Mouse (Mus musculus) kidney, postnatal 10 days (tissue): ENCODE data around the gene Macf1.

ENCODE experiments used
- DNase-seq: peaks from one replicate; pipeline ENCODE4 v3.0.0; 2021; ENCODE audit warnings: mixed read lengths

Gene Macf1

DNA sequence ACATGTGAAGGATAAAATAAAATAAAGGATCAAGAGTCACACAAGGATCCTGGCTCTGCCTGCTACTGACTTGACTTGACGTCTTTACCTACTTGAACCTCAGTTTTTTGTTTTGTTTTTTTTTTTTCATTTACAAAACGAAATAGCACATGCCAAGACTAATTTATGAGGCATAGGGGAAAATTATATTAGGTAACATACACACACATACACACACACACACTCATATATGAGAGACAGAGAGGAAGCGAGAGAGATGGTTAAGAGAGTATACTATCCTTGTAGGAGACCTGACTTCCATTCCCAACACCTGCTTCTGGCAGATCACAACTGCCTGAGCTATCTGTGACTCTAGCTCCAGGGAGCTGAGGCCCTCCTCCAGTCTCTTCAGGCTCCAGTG lies at the start of gene Macf1:
Gene Macf1 (minus strand): TSS at position 101 of the 400 bp plus-strand sequence.
- DNase-seq = no peak

DNA sequence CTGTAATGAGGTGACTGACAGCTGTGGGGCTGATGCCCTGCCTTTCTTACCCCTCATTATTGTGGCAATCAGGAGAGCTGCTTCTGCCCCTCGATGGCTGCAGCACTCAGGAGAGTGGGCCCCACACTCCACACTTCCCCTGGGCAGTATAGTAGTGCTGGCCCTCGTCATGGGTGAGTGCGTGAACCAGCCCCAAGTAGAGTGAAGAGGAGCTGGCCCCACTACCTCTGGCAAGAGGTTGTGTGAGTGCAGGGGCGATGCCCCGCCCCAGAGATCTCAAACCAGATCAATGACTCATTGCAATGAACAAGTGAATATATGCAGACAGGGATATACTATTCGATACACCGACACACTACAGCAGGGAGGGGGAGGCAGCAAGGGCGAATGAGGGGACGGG lies 49.4 kb upstream of the Macf1 start:
- DNase-seq = no peak

DNA sequence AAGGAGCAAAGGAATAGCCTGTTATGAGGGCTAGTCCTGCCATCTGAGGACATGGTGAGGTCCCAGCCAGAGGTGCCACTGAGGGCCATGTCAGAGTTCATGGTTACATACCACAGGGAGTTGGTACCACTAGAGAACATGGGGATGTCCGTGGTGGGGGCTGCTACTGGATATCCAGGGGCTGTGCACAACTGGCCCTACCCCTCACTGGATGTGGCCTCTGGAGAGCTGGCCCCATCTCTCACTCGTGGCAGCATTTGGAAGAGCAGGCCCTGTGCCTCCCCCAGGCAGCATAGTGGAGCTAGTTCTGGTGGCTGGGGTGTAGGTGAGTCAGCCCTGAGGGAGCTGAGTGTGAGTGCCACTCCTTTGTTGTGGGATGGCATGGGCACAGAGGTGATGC lies 48.8 kb upstream of the Macf1 start:
- DNase-seq = no peak

DNA sequence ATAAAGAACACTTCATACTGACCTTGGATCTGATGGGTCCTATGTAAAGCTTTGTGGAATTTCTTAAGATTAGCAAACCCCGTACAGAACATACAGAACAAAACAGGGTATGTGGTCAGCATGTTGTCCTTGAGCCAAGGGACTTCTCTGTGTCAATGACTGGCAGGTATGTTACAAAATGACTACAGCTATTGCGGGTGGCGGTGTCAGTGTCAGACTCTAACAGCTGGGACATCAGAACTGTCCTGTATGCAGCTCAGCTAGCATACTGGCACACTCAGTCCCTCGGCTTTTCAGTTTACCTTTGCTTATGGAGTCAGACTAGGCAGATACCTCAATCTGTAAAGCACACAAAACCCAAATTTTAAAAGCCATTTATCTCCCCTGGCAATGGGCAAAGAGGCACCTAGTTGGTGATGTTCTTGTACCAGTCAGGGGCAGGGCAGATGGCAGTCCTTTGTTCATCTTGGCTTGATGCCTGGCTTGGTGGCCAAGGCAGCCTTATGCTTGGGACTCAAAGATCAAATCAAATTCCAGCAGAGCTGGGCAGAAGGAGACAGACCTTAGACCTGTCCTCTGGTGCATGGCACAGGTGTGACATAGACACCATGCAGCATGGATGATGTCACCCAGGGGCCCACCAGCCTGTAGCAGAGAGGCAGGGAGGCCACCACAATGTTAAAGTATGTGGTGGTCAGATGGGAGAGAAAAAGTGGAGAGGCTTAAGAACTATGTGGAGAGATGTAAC lies 48.2 kb upstream of the Macf1 start:
- DNase-seq = no peak

DNA sequence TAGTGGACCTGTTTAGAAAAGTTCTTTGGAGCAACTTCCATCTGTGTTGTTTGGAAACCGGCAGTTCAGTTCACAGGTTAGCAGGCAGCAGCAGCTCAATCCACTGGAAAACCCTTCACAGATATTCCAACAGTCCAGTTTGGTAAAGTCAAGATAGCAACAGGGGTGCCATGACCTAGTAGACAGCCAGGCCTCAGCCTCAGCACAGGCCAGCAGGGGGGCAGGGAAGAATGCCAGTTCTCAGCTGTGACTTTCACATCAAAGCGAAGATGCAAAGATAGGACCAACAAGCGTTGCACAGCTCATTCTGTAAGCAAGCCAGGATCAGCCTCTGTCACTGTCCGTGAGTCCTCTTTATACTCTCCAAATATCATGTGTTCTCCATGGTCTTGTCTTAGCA lies 37.6 kb upstream of the Macf1 start:
- no peak for DNase-seq

DNA sequence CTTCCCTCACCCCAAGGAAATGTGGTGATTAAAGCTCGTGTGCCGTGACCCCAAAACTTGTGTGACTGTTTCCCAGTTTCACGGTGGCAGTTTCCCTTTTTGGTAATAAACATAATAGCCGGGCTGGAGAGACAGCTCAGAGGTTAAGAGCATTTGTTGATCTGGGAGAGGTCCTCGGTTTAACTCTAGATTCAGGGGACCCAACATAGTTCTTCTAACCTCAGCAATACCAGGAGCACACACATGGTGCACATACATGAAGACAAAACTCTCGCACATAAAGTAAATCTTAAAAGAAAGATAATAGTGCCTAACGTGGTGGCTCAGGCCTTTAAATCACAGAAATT lies 34.2 kb upstream of the Macf1 start:
- no peak for DNase-seq

DNA sequence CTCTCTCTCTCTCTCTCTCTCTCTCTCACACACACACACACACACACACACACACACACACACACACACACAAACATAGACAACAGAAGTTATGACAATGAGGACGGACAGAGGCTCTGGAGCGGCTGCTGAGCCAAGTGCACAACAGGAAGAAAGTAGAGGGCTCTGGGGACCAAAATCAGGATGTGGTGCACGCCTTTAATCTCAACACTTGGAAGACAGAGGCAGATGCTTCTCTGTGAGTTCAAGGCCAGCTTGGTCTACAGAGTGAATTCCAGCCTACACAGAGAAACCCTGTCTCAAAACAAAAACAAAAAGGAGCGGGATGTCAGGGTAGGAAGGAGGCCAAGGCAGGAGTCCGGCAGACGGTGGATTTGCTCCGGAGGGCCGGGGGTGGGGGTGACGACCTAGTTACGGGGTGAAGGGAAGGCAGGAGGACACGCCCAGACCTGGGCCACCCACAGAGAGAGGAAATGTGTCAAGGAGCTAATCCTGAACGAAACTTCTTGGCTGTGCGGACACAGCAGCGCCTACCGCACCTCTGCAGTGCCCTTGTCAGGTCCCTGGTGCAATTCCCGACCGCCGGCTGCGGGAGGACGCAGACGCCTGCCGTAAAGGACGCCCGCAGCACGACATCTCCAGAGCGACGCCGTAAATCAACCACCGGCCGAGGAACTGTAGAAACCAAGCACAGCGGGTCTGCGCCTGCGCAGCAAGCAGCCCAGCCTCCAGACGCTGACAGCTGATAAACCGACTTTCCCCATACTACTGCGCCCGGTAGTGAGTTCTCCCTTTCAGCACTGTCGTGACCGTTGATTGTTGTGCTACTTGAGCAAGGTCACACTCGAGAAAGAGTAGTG lies 33.6 kb upstream of the Macf1 start, which contains the start of gene Ndufs5:
Gene Ndufs5 (minus strand): TSS at position 629 of the 860 bp plus-strand sequence.
- peak; percentile 98 for DNase-seq

DNA sequence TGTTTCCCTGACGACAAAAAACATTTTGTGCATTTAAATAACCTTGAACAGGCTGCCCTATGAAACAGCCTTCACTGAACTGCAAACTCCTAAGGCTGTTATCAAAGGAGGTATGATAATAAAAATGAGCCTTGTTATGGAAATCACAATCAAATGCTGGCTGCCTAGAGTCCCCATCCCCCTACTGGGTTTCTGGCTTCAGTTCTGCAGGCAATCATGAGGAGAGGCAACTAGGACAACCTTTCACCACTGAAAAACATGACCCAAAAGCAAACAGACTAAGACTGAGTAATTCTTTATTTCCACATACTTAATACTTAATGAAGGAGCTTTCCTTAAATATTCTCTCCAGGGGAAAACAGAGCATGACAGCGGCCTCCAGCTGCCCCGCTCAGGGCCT lies 28.3 kb upstream of the Macf1 start:
- no peak for DNase-seq

DNA sequence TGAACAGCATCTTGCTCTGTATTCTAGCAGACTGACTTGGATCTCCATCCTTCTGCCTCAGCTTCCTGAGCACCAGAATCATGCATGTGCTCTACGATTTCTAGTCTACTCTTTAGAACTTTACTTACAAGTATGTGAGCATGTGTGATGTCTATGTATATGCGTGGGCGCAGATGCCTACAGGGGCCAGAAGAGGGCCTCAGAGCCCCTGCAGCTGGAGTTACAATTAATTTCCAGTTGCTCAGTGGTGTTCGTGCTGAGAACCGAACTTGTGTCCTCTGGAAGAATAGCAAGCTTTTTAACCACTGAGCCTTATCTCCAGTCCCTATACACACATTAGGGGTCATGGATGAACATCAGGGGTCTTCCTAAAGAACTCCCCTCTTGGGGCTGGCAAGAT lies 23.2 kb upstream of the Macf1 start:
- no peak for DNase-seq

DNA sequence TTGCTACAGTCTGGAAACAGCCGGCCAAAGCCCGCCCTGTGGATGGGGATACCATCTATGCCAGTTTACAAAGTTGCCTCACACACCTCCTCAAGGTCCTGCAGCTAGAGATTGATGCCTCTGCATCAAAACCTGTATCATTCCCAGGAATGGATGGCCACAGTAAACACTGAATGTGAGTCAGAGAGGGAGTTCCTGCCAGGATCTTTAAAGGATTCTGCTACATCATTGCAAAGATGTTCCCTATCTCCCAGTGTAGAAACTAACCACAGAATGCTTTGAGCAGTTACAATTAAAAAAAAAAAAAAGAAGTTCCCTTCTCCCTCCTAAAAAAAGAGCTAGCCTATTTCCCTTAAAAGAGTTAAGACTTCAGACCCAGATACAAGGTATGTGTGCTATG lies 21.2 kb upstream of the Macf1 start:
- DNase-seq = no peak

DNA sequence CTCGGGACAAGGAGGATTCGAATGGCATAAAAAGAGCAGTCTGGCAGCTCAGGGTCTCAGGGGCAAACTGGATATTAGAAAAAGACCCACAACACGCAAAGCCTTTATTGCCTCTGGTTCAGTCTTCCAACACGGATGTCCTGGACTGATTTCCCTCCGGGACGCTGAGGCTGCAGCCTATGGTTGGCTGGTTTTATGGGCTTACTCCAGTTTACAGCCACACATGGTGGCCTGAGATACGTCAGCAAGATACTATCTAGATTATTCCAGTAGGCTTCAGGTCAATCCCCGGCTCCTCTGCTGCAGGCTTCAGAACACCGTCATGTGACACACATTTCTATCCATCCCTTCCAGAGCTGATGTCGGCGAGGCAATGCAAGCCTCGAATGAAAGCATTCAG lies 9.2 kb upstream of the Macf1 start:
- DNase-seq = no peak

DNA sequence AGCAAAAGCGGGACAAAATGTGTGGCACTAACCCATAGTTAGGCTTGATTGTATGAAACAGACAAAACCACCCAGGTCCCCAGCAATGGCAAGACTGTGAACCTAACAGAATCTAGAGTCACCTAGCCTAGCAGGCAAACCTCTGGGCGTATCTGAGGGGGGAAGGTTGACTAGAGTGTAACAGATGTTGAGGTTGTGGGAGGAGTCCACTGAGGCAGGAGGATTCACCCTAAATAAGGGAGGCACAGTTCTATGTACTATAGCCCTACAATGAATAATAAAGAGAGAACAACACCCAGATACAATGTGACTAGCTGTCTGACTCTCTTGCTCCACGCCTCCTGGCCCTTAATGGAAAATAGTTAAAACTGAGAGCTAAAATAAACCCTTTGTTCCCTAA lies 7.9 kb upstream of the Macf1 start:
- DNase-seq = no peak

DNA sequence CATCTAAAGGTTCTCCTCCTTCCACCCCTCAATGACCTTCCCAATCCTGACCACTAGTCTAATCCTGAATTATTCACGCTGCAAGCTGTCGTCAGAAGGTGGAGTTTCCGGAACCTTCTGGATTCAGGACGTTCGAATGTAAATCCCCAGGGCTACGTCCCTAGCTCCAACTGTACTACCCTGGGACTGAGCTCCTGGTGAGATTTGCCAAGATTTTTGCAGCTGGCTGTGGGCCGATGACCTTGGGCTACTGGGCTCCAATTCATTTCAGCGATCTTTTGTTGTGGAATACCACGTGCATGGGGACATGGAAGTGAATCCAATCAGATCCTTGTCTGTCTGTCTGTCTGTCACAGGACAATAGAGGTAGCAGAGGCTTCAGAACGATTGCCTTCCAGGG lies 6.2 kb upstream of the Macf1 start:
- no peak for DNase-seq

DNA sequence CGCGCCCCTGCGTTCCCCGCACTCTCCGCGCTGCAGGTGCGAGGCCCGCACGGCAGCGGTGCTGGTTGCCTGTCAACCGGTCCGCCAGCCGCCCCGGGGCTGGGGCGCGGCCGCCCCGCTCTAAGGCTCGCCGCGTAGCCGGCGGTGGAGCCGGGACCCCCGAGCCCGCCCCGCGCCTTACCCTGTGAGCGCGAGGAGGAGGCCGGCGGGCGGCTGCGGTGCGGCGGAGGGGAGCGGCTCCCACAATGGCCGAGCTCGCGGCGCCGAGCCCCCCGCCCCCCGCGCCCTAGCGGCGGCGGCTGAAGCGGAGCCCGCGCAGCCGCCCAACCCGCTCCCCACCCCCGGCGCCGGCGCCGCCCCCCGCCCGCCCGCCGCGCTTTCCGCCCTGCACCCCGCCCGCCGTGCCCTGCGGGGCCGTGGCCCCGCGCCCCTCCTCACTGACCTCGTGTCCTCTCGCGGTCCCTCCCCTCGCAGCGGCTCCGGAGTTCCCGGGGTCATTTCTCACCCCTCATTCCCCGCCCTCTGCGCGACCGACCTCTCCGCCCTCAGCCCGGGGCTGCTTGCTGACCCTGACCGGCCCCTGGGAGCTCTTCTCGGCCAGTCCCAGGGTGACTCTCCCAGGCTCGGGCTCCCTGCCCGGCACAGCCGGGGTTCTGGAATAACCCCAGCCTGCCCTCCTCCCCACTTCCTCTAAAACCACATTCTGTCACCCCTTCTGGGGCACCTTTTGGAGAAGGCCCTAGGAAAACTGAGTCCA lies 3.0 kb upstream of the Macf1 start:
- peak; percentile 76 for DNase-seq

DNA sequence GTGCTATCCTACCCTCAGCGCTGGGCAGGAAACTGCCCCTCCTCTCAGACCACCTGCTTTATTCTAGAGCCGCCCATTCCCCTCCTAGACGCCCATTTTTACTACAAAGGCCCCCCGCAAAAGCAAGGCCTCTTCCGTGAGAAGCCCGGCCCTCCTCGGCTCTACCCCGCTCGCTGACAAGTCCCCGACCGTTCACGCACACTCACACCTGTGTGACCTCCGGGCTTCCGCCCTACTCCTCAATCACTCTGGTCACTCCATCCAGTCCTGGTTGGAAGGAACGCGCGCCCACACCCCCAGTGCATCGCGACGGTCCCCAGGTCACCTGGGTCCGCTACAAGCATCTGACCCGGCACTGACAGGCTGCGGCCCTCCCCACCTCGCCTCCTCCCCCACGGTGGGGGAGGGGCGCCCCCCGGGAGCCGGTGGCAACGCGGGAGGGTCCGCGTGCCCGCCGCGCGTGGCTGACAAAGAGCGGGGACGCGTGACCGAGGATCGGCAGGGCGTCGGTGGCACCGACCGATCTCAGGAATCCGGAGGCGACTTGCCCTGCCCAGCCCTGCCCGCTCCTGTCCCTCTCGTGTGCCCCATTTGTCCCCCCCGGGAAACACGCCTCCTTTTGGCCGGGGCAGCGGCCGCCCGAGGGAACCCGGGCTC lies 2.3 kb upstream of the Macf1 start:
- peak; percentile 25 for DNase-seq

DNA sequence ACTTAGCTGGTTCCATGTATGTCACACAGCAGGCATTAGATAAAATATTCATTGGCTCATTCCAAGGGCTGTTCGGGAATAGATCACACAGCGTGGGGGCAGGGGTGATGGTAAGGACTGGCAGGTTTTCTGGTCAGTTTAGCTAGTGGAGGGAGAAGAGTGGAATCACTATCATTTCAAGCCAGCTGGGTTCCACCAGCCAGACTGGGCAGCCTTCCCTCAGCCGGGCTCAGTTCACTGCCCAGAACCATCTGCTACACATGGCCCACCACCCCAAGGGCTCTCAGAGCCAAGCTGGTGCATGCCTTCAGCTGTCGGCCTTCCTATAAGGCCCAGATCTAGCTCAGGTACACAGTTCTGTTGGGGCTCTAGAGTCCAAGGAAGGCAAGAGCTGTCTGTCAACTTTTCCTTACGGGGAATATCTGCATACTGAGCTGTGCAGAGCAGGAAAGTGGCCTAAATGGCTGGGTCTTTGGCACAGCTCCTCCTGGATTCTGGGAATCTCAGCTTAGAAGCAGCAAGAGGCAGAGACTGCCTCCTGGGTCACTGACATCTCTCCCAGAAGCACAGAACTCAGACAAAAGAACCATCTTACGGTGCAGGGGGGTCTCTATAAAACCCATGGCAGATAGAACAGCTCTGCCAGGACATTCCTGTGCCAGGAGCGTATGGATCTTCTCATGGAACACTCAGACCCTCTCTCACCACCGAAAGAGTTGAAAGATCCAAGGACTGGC lies 1.5 kb upstream of the Macf1 start:
- DNase-seq = no peak

DNA sequence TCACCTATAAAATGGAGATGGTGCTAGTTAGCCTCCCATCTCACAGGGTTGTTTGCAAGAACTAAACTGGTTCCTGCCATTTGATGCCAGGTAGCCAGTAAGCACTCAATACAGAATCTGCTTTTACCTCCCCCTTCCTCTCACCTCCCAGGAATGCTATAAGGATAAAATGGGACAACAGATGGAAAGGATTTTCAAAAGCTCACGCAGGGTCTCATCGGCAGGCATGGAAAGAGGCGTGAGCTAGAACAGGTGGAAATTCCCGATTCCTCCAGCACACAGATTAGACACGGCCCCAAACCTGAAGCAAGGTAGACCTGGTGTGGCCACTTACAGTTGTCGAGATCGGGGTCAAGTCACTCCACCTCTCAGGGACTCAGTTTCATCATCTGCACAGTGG lies 886 bp upstream of the Macf1 start:
- DNase-seq = no peak

DNA sequence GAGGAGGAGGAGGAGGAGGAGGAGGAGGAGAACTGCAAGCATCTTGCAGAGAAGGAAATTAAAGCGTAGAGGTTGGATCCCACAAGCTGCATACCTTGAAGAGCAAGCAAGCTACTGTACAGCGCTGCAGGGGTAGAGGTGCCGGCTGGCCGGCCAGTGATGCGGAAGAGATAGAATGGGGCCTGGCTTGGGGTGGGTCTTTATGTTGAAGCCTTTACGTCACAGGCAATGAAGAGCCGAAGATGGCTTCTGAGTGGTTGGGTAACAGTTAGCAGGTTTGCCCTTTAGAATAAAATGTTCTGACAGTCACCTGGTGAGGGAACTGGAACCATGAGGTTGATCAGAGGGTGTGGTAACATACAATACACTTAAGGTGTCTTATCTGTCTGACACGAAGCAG lies 1.9 kb downstream of the Macf1 start:
- DNase-seq = no peak

DNA sequence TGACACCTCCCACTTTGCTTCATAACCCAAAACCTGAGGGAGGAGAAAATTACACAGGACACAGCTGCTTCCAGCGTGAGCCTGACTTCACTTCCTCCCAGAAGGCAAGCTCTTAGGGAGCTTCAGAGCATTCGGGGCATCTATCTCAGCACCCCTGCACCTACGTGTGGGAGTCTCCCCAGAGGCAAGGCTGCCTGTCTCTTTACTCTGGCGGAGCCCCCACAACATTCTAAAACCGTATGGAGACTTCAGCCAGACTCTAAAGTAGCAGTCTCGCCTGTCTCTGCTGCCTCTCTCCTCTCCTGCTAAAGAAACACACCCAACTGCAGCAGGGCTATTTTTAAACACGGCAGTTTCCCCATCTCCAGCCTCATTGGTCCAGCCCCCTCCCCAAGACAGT lies 3.2 kb downstream of the Macf1 start:
- no peak for DNase-seq

DNA sequence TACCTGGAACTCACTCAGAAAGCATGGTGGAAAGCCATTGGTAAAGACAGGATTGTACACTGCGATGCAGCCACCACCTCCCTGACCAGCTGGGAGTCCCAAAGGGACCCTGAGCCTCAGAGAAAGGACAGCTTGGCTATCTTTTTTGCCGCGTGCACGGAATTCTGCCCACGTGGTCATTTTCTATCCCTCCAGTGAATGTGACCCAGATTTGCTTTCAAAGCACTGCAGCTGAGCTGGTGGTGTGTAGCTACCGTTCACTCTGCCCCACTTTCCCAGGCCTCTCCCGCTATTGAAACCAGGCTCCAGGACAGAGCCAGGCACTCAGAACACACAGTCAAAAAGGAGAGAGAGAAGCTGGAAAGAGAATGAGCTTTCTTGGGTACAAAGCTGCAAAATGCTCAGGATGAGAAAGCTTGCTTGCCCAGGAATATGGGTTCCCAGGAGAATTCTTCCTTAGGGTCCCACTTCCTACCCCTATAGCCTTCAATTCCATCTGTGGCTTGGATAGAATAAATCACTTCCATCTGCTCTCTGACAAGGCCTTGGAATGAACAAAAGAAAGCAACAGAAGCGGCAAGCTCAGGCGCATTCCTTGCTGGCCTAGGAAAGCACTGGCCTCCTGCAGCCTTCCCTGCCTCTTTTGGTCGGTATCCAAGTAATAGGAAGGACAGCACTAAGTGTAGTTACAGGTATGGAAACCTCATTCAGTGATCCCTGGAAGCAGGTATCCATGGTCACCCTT lies 6.9 kb downstream of the Macf1 start:
- peak; percentile 28 for DNase-seq

DNA sequence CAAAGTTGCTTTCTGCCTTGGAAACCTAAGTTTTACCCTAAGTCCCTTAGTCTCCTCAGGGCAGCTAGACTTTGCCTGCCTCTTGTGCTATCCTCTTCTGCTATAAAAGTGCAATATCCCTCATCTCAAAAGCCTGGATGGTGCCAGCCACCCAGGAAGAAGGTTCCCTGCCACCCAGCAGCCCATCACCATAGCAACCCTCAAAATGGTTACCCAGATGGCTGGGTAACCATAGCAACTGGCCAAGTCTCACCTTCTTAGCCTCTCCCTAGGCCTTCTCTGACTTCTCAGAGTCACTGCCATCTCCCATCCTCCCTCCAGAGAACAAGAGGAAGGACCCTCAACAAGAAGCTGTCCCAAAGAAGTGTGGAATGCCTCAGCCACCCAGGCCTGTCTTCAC lies 13.6 kb downstream of the Macf1 start:
- DNase-seq = no peak

DNA sequence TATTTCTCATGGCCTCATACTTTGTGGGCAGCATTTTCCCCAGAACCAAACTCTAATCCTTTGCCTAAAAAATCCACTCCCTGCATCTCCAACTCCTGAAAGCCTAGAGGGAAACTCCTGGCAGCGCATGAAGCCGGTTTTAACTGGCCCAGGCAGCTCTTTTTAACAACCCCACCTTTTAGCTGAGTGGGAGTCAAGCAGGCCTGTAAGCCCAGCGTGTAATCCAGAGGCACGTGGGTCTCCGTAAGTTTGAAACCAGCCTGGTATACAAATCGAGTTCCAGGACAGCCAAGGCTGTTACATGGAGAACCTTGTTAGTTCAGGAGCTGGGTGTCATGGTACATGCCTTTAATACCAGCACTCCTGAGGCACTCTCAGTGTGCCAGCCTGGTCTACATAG lies 14.5 kb downstream of the Macf1 start:
- DNase-seq = no peak
